8 mouse cellular contexts compared by ENCODE assay signal in genomic region chr9:111551461-111552190, GRCm38 (mm10).
DNase-seq lines count a peak whose midpoint lies in the region; TF ChIP-seq lines count a peak whose summit lies in the region.
"Had no signal": no experiment of that assay in that cellular context is flagged by ENCODE, and none has a peak within 500 bp of the region (broad histone marks: within the 10 kb centered on the region; RNA-seq: fewer than 3 reads in every experiment).

No protein-coding gene starts in this region.

- dilution Hi-C loops in CH12.LX (cut with MboI; ENCODE audit: extremely low pct_ligation_motif_present, extremely low pct_unique_long_range_greater_than_20kb, low sequenced_read_pairs) = no loop called here

- H3K4me3 ChIP-seq in CH12.LX (replicated peaks in 1 of 3; ENCODE audit: low read depth in 2 of 3, low read length in 2 of 3, poor library complexity in 1 of 3) (no peak overlapping the region), MEL (ENCODE audit: control insufficient read depth in 1 of 2, insufficient read depth in 1 of 2, low read depth in 2 of 2, low read length in 2 of 2) (no peak overlapping the region)
- H3K4me3 ChIP-seq in embryonic fibroblast, embryonic 13.5 days (ENCODE audit: insufficient read depth, low read length) = no peak overlapping the region
- no peak overlapping the region for H3K4me3 ChIP-seq in testis, adult 2 months (ENCODE audit: control insufficient read depth, low read depth, low read length)
- H3K4me3 ChIP-seq: embryonic facial prominence, embryonic 15.5 days had no signal

- TF ChIP-seq EP300 in CH12.LX (IDR thresholded peaks at IDR 0.05; ENCODE audit: low read length) = no peak
- no peak for TF ChIP-seq EP300 in MEL (IDR thresholded peaks at IDR 0.05; ENCODE audit: low read depth in 1 of 2, low read length in 2 of 2)

- H3K27me3 ChIP-seq in CH12.LX (replicated peaks) = peaks cover 4% of the 10 kb centered on the region
- no peaks in the 10 kb centered on the region for H3K27me3 ChIP-seq in MEL (ENCODE audit: control insufficient read depth in 1 of 2, insufficient read depth in 2 of 2, low read length in 2 of 2)
- no peaks in the 10 kb centered on the region for H3K27me3 ChIP-seq in testis, adult 2 months (ENCODE audit: control insufficient read depth, insufficient read depth, low read length)
- H3K27me3 ChIP-seq: embryonic facial prominence, embryonic 15.5 days had no signal

- in situ Hi-C loops in CH12.LX (cut with MboI; ENCODE audit: low pct_ligation_motif_present, low pct_unique_long_range_greater_than_20kb, low sequenced_read_pairs) = no loop called here

- H3K9me3 ChIP-seq in CH12.LX (replicated peaks; ENCODE audit: low read length) (no peaks in the 10 kb centered on the region), MEL (replicated peaks; ENCODE audit: insufficient read depth, low read length) (no peaks in the 10 kb centered on the region)
- H3K9me3 ChIP-seq: embryonic facial prominence, embryonic 15.5 days had no signal

- H3K27ac ChIP-seq in CH12.LX (ENCODE audit: insufficient read depth, low read depth) (no peak overlapping the region), MEL (ENCODE audit: control insufficient read depth, low read depth, low read length) (no peak overlapping the region)
- H3K27ac ChIP-seq in embryonic fibroblast, embryonic 13.5 days (ENCODE audit: insufficient read depth, low read length) = no peak overlapping the region
- no peak overlapping the region for H3K27ac ChIP-seq in testis, adult 2 months (ENCODE audit: control insufficient read depth, insufficient read depth, low read depth, low read length)
- H3K27ac ChIP-seq: embryonic facial prominence, embryonic 15.5 days had no signal

- peak; percentile 23 for DNase-seq in kidney, adult 18-20 months
- DNase-seq in kidney, adult 11 months = no peak
- DNase-seq in CH12.LX (ENCODE audit: extremely low read depth) = peak; percentile 32
- DNase-seq in MEL (ENCODE audit: low read depth, low spot score) = peak; percentile 6
- no peak for DNase-seq in layer of hippocampus, adult 8-10 months (ENCODE audit: low spot score in 2 of 2)

- H3K9ac ChIP-seq in CH12.LX (ENCODE audit: insufficient read depth, low read depth) = no peak overlapping the region
- no peak overlapping the region for H3K9ac ChIP-seq in MEL (ENCODE audit: control insufficient read depth, low read depth, low read length, poor library complexity, severe bottlenecking)
- H3K9ac ChIP-seq: embryonic facial prominence, embryonic 15.5 days had no signal

- H3K79me2 ChIP-seq in CH12.LX (replicated peaks; ENCODE audit: control insufficient read depth, extremely low read depth, insufficient read depth, poor library complexity, severe bottlenecking) (no peaks in the 10 kb centered on the region), MEL (ENCODE audit: control insufficient read depth, insufficient read depth, low read length, poor library complexity) (no peaks in the 10 kb centered on the region)

- H3K4me1 ChIP-seq in CH12.LX (ENCODE audit: control insufficient read depth in 1 of 2, insufficient read depth in 2 of 2) (no peaks in the 10 kb centered on the region), MEL (ENCODE audit: control insufficient read depth in 1 of 2, insufficient read depth in 2 of 2, low read length in 2 of 2) (no peaks in the 10 kb centered on the region)
- H3K4me1 ChIP-seq in embryonic fibroblast, embryonic 13.5 days (ENCODE audit: control insufficient read depth, insufficient read depth, low read length) = no peaks in the 10 kb centered on the region
- peaks cover 2% of the 10 kb centered on the region; the same call in 1 of the 2 replicates for H3K4me1 ChIP-seq in testis, adult 2 months (ENCODE audit: control insufficient read depth, insufficient read depth, low read length)
- H3K4me1 ChIP-seq: embryonic facial prominence, embryonic 15.5 days had no signal

- peak; percentile 61 for TF ChIP-seq RAD21 in CH12.LX (IDR thresholded peaks at IDR 0.05; ENCODE audit: low read depth, low read length)
- TF ChIP-seq RAD21 in MEL (IDR thresholded peaks at IDR 0.05; ENCODE audit: low read depth, low read length) = peak; percentile 27

- H3K36me3 ChIP-seq in CH12.LX (replicated peaks in 1 of 2; ENCODE audit: control insufficient read depth in 1 of 2, insufficient read depth in 1 of 2, low read length in 1 of 2) (no peaks in the 10 kb centered on the region), MEL (ENCODE audit: control insufficient read depth in 1 of 2, insufficient read depth in 2 of 2, low read length in 2 of 2) (no peaks in the 10 kb centered on the region)
- no peaks in the 10 kb centered on the region for H3K36me3 ChIP-seq in testis, adult 2 months (ENCODE audit: control insufficient read depth, insufficient read depth, low read length)
- H3K36me3 ChIP-seq: embryonic facial prominence, embryonic 15.5 days had no signal

- TF ChIP-seq CTCF in CH12.LX (conservative IDR thresholded peaks at IDR 0.05 in 1 of 2, IDR thresholded peaks at IDR 0.05 in 1 of 2; ENCODE audit: low read depth in 2 of 2, low read length in 2 of 2) = peak; percentile 61 to 96
- peak; percentile 35 to 45 (median 42); a peak in 5 of 6 replicates for TF ChIP-seq CTCF in MEL (IDR thresholded peaks at IDR 0.05 in 2 of 3, conservative IDR thresholded peaks at IDR 0.05 in 1 of 3; ENCODE audit: control insufficient read depth in 1 of 3, insufficient read depth in 1 of 3, low read depth in 2 of 3, low read length in 3 of 3, poor library complexity in 1 of 3, severe bottlenecking in 1 of 3)
- TF ChIP-seq CTCF in embryonic fibroblast, embryonic 13.5 days (IDR thresholded peaks at IDR 0.05; ENCODE audit: borderline replicate concordance, insufficient read depth, low read length) = peak; percentile 59; the same call in 1 of the 2 replicates
- peak; percentile 93 for TF ChIP-seq CTCF in testis, adult 2 months (IDR thresholded peaks at IDR 0.05; ENCODE audit: control insufficient read depth, insufficient read depth, insufficient replicate concordance, low read depth, low read length)

- TF ChIP-seq POLR2A in CH12.LX (IDR thresholded peaks at IDR 0.05; ENCODE audit: low read depth, low read length) (no peak), MEL (IDR thresholded peaks at IDR 0.05; ENCODE audit: control insufficient read depth in 1 of 2, insufficient read depth in 1 of 2, low read depth in 1 of 2, low read length in 2 of 2, poor library complexity in 1 of 2) (no peak)
- TF ChIP-seq POLR2A in embryonic fibroblast, embryonic 13.5 days (IDR thresholded peaks at IDR 0.05; ENCODE audit: low read depth, low read length) = no peak
- TF ChIP-seq POLR2A in testis, adult 2 months (IDR thresholded peaks at IDR 0.05; ENCODE audit: control insufficient read depth, low read depth, low read length) = no peak

- H3K4me2 ChIP-seq in CH12.LX (ENCODE audit: insufficient read depth, low read depth, poor library complexity, severe bottlenecking) = no peak overlapping the region
- H3K4me2 ChIP-seq: embryonic facial prominence, embryonic 15.5 days had no signal

TF ChIP-seq in CH12.LX, 34 proteins besides CTCF, POLR2A, EP300 and RAD21:
- no peak for TF ChIP-seq BHLHE40 (IDR thresholded peaks at IDR 0.05; ENCODE audit: low read depth, low read length)
- peak; percentile 29 for TF ChIP-seq SMC3 (IDR thresholded peaks at IDR 0.05; ENCODE audit: low read depth, low read length)
TF ChIP-seq in CH12.LX: peak in this region for 1.

TF ChIP-seq in MEL, 35 proteins besides CTCF, POLR2A, EP300 and RAD21:
- no peak for TF ChIP-seq SIN3A (IDR thresholded peaks at IDR 0.05; ENCODE audit: low read length)
- TF ChIP-seq SMC3 (IDR thresholded peaks at IDR 0.05; ENCODE audit: low read depth, low read length) = peak; percentile 24; the same call in 1 of the 2 replicates

Comparison
In these comparisons a context has a peak if more than half of its experiments do, and no peak if none do; other contexts are left out.
1. DNase-seq: peak in kidney, adult 18-20 months (single experiment), CH12.LX (single experiment) and MEL (single experiment); none in kidney, adult 11 months (single experiment) and layer of hippocampus, adult 8-10 months (0 of 2).
2. CTCF ChIP-seq: peak in every context shown above with its lines; median percentile 93 in testis, adult 2 months; 78 in CH12.LX; 59 in embryonic fibroblast, embryonic 13.5 days; 42 in MEL.